Mouse (Mus musculus): Measurements from ENCODE around the gene Hcn2. TPM values are rescaled to one million over a fixed set of nuclear protein-coding genes. Genes with fewer than 3 reads are reported as not detected.
A peak's percentile ranks its signal among the peaks of the same experiment; 100 is the strongest.

Gene Hcn2
- total RNA-seq (2021) = 10 to 100 TPM; 14.8 to 15.1 TPM
- long read RNA-seq, experiment 1, transcript Hcn2-202 (8 exons, 3,195 nt) = major isoform, 6 of 10 reads
- long read RNA-seq, experiment 1, partial matches to known transcripts = 4 of 10 reads
- long read RNA-seq, experiment 1, other reads (novel, unspliced or antisense) = 0 of 10 reads
- long read RNA-seq, experiment 2, partial matches to known transcripts = 8 of 9 reads
- long read RNA-seq, experiment 2, other reads (novel, unspliced or antisense) = 1 of 9 reads

- no peak for DNase-seq
Measured at GRCm38 (mm10) chr10:79716254-79716987, at the start of gene Hcn2. Gene Hcn2 (plus strand): TSS chr10:79716634.

GRCm38 (mm10) chr10:79668076-79668475 lies 48.4 kb upstream of the Hcn2 start:
- DNase-seq = no peak

GRCm38 (mm10) chr10:79668771-79669575 lies 47.5 kb upstream of the Hcn2 start, which contains the start of gene Tpgs1:
Gene Tpgs1 (plus strand): TSS chr10:79669369.
- peak; percentile 92 to 95 for DNase-seq

- peak; percentile 75 to 87 for DNase-seq
Measured at GRCm38 (mm10) chr10:79669576-79670057, 46.8 kb upstream of the Hcn2 start.

- DNase-seq = no peak
Measured at GRCm38 (mm10) chr10:79670071-79670888, 46.2 kb upstream of the Hcn2 start.

- no peak for DNase-seq
Measured at GRCm38 (mm10) chr10:79671396-79672087, 44.9 kb upstream of the Hcn2 start.

GRCm38 (mm10) chr10:79672088-79672455 lies 44.4 kb upstream of the Hcn2 start:
- no peak for DNase-seq

GRCm38 (mm10) chr10:79673054-79673453 lies 43.4 kb upstream of the Hcn2 start:
- DNase-seq = no peak

GRCm38 (mm10) chr10:79675346-79676035 lies 40.9 kb upstream of the Hcn2 start:
- DNase-seq = no peak

GRCm38 (mm10) chr10:79680606-79681495 lies 35.6 kb upstream of the Hcn2 start:
- DNase-seq = peak in 1 of 2 experiments; percentile 10

GRCm38 (mm10) chr10:79681591-79682245 lies 34.7 kb upstream of the Hcn2 start, which contains the start of gene Cdc34:
Gene Cdc34 (plus strand): TSS chr10:79682195.
- DNase-seq = peak; percentile 99 to 100

GRCm38 (mm10) chr10:79682551-79682915 lies 33.9 kb upstream of the Hcn2 start:
- no peak for DNase-seq

- peak; percentile 73 to 76 for DNase-seq
Measured at GRCm38 (mm10) chr10:79682916-79683582, 33.4 kb upstream of the Hcn2 start.

GRCm38 (mm10) chr10:79683726-79684640 lies 32.5 kb upstream of the Hcn2 start:
- DNase-seq = peak; percentile 76 to 82

- DNase-seq = no peak
Measured at GRCm38 (mm10) chr10:79684770-79685600, 31.4 kb upstream of the Hcn2 start.

- DNase-seq = no peak
Measured at GRCm38 (mm10) chr10:79686219-79686618, 30.2 kb upstream of the Hcn2 start.

Measured in heart, adult 18-20 months (tissue).